Mouse (Mus musculus) layer of hippocampus, adult 9-10 months (tissue): ENCODE data around the gene E030025P04Rik.

Experiments used
- DNase-seq: peaks from one replicate; pipeline ENCODE4 v3.0.0; 2022; ENCODE audit warnings: low spot score

The E030025P04Rik gene

GRCm38 (mm10) chr11:109100266-109100665 lies 43.9 kb downstream of the E030025P04Rik start:
- DNase-seq, result no peak

GRCm38 (mm10) chr11:109091821-109092220 lies 52.3 kb downstream of the E030025P04Rik start:
- no peak for DNase-seq
